Comparison of ENCODE assay signal across 31 mouse cellular contexts in genomic region chr5:121287213-121287612, GRCm38 (mm10).
"Had no signal": no experiment of that assay in that cellular context is flagged by ENCODE, and none has a peak within 500 bp of the region (broad histone marks: within the 10 kb centered on the region; RNA-seq: fewer than 3 reads in every experiment).

No protein-coding gene starts in this region.

- H3K4me1 ChIP-seq: limb, embryonic 10.5 days; limb, embryonic 12.5 days; limb, embryonic 13.5 days; limb, embryonic 15.5 days; lung, embryonic 15.5 days; midbrain, embryonic 10.5 days; midbrain, embryonic 12.5 days; midbrain, embryonic 13.5 days; neural tube, embryonic 12.5 days had no signal

- H3K4me3 ChIP-seq: left cerebral cortex, adult 2 months; limb, embryonic 10.5 days; limb, embryonic 12.5 days; limb, embryonic 13.5 days; limb, embryonic 15.5 days; liver, embryonic 12.5 days; liver, embryonic 13.5 days; liver, embryonic 15.5 days; lung, embryonic 15.5 days; megakaryocyte, embryonic 14.5 days; midbrain, embryonic 10.5 days; midbrain, embryonic 12.5 days; midbrain, embryonic 13.5 days; myocyte; neural tube, embryonic 12.5 days had no signal

- H3K27me3 ChIP-seq: limb, embryonic 12.5 days; limb, embryonic 13.5 days; limb, embryonic 15.5 days; liver, embryonic 12.5 days; liver, embryonic 13.5 days; liver, embryonic 15.5 days; lung, embryonic 15.5 days; megakaryocyte, embryonic 14.5 days; midbrain, embryonic 12.5 days; midbrain, embryonic 13.5 days; neural tube, embryonic 12.5 days had no signal

- H3K27ac ChIP-seq: limb, embryonic 10.5 days; limb, embryonic 12.5 days; limb, embryonic 13.5 days; limb, embryonic 15.5 days; liver, embryonic 12.5 days; liver, embryonic 13.5 days; liver, embryonic 14.5 days; liver, embryonic 15.5 days; lung, embryonic 15.5 days; macrophage; midbrain, embryonic 10.5 days; midbrain, embryonic 12.5 days; midbrain, embryonic 13.5 days; neural tube, embryonic 12.5 days had no signal

- ATAC-seq: liver, embryonic 12.5 days; liver, postnatal 0 days; lung, postnatal 0 days; midbrain, embryonic 13.5 days; midbrain, embryonic 16.5 days had no signal

- H3K4me2 ChIP-seq: limb, embryonic 12.5 days; limb, embryonic 13.5 days; limb, embryonic 15.5 days; liver, embryonic 11.5 days; liver, embryonic 12.5 days; liver, embryonic 13.5 days; liver, embryonic 15.5 days; lung, embryonic 14.5 days; lung, embryonic 15.5 days; midbrain, embryonic 11.5 days; midbrain, embryonic 12.5 days; midbrain, embryonic 13.5 days; neural tube, embryonic 12.5 days had no signal

- H3K9ac ChIP-seq: limb, embryonic 12.5 days; limb, embryonic 13.5 days; limb, embryonic 15.5 days; liver, embryonic 12.5 days; liver, embryonic 13.5 days; liver, embryonic 14.5 days; liver, embryonic 15.5 days; liver, postnatal 0 days; lung, embryonic 14.5 days; lung, embryonic 15.5 days; midbrain, embryonic 12.5 days; midbrain, embryonic 13.5 days; neural tube, embryonic 12.5 days had no signal

- H3K9me3 ChIP-seq: limb, embryonic 10.5 days; limb, embryonic 12.5 days; limb, embryonic 13.5 days; limb, embryonic 15.5 days; liver, embryonic 12.5 days; liver, embryonic 13.5 days; liver, embryonic 15.5 days; lung, embryonic 15.5 days; megakaryocyte, embryonic 14.5 days; midbrain, embryonic 10.5 days; midbrain, embryonic 12.5 days; midbrain, embryonic 13.5 days; neural tube, embryonic 12.5 days had no signal

- DNase-seq: left cerebral cortex, postnatal 4 days; liver; liver, embryonic 13.5 days; liver, postnatal 0 days; lung, adult 2 months; lung, embryonic 14.5 days; lung, postnatal 10 days; lung, postnatal 14 days; lung, postnatal 36 days; lung, postnatal 4 days; midbrain, embryonic 14.5 days had no signal
